Mouse (Mus musculus) liver, embryonic 14.5 days (tissue): ENCODE measurements at regions not wholly inside any gene's neighbourhood (a gene's known extent, or its start where the extent isn't known, plus 50 kb on each side); places are given as distances from the start of the nearest gene placed in this dataset.

Experiments
- ATAC-seq: fragments of 200-750 bp; cut with Nextera tagmentation; 2 replicates; pipeline ENCODE4 v1.8.0; 2017; ENCODE audit warnings: moderate number of reproducible peaks, mild to moderate bottlenecking, moderate library complexity; ENCODE audit not compliant: insufficient read depth
- DNase-seq, 3 experiments: peaks; one replicate each; pipeline ENCODE4 v3.0.0-alpha.2; 2012 to 2013; ENCODE audit warnings: low read depth in 3 of 3, low spot score in 3 of 3
- H3K27ac ChIP-seq: fragments of 300-500 bp; sonication (generic); 2 replicates; pipeline ENCODE4 v1.5.1; 2014; ENCODE audit warnings: moderate library complexity, mild to moderate bottlenecking, control low read depth, inconsistent platforms
- H3K27me3 ChIP-seq: fragments of 300-500 bp; sonication (generic); 2 replicates; pipeline ENCODE4 v1.6.1; 2014; ENCODE audit warnings: mild to moderate bottlenecking, low read length, moderate library complexity; ENCODE audit not compliant: control insufficient read depth, insufficient read depth
- H3K36me3 ChIP-seq: fragments of 300-500 bp; sonication (generic); replicated peaks from 2 replicates; pipeline ENCODE4 v1.6.1; 2014; ENCODE audit warnings: low read depth; ENCODE audit not compliant: control insufficient read depth, insufficient read depth
- H3K4me1 ChIP-seq, 2 experiments: fragments of 200-500 bp in 1 of 2; fragments of 300-500 bp in 1 of 2; sonication (generic) in 1 of 2; replicated peaks; 2 replicates each; pipeline ENCODE4 v1.6.1; 2012 to 2014; ENCODE audit warnings: antibody characterized with exemption in 1 of 2, inconsistent platforms in 1 of 2, low read length in 1 of 2; ENCODE audit not compliant: control insufficient read depth in 2 of 2, insufficient read depth in 2 of 2
- H3K4me2 ChIP-seq: fragments of 300-500 bp; sonication (generic); 2 replicates; pipeline ENCODE4 v1.6.1; 2014; ENCODE audit warnings: low read depth, mild to moderate bottlenecking, control low read depth, moderate library complexity
- H3K4me3 ChIP-seq, 2 experiments: fragments of 200-500 bp in 1 of 2; fragments of 300-500 bp in 1 of 2; sonication (generic) in 1 of 2; 2 replicates each; pipeline ENCODE4 v1.5.1; 2012 to 2014; ENCODE audit warnings: low read depth in 2 of 2, low read length in 2 of 2, mild to moderate bottlenecking in 2 of 2, control low read depth in 1 of 2, inconsistent platforms in 1 of 2, moderate library complexity in 1 of 2; ENCODE audit not compliant: insufficient read depth in 1 of 2
- H3K9ac ChIP-seq: fragments of 300-500 bp; sonication (generic); replicated peaks from 2 replicates; pipeline ENCODE4 v1.6.1; 2014; ENCODE audit warnings: mild to moderate bottlenecking, control low read depth, moderate library complexity
- H3K9me3 ChIP-seq: fragments of 300-500 bp; sonication (generic); 2 replicates; pipeline ENCODE4 v1.6.1; 2016; ENCODE audit warnings: low read length, mixed read lengths; ENCODE audit not compliant: control insufficient read depth
- CTCF ChIP-seq: IDR thresholded peaks from 2 replicates; pipeline ENCODE4 v1.5.1; 2016; ENCODE audit warnings: antibody characterized with exemption, low read depth, control low read depth
- EP300 ChIP-seq: IDR thresholded peaks from 2 replicates; pipeline ENCODE4 v1.6.1; 2016; ENCODE audit warnings: antibody characterized with exemption, low read depth
- WGBS: fragments of 180-500 bp; shearing (Covaris S2); extraction: QIAGEN DNeasy Blood & Tissue Kit; methylation state at CpG from one replicate; pipeline ENCODE4 v1.1.7; 2014; ENCODE audit not compliant: insufficient replicate concordance; 5-methylcytosine and 5-hydroxymethylcytosine counted together

DNA sequence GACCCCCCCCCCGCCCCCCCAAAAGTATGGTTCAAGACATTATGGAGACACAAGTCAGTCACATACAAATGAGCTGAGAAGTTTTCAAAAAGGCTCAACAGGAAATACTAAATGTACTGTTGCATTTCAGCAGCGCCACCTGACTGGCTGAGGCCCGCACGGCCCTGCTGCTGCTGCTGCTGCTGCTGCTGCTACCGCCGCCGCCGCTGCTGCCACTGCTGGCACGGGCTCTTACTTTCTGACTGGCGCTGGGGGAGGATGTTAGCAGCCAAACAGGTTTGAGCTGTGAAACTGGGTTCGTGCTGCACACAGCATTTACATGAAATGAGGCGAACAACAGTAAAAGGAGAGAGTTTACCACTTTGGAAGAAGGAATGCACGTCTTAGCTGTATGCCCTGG lies 167.3 kb upstream of the Lrig3 start:
- WGBS = 24% methylated on average over 13 of the region's 13 CpGs
- Histone ChIP-seq H3K4me3 (no peak overlapping the region), H3K9me3 (no peaks in the 10 kb centered on the region), H3K4me2 (no peak overlapping the region), H3K27me3 (no peaks in the 10 kb centered on the region), H3K9ac (no peak overlapping the region), H3K4me1 (0 out of 4 replicates have a peak, but pooled peaks cover 0 to 1% of the 10 kb centered on the region in 2 experiments), H3K36me3 (no peaks in the 10 kb centered on the region), H3K27ac (no peak overlapping the region)
- DNase-seq (no peak), ATAC-seq (no peak)
- TF ChIP-seq EP300 = no peak
- no peak for TF ChIP-seq CTCF

GRCm38 (mm10) chr10:125800572-125801114 lies 165.3 kb upstream of the Lrig3 start:
- ATAC-seq (no peak), DNase-seq (no peak)
- Histone ChIP-seq H3K4me3 (no peak overlapping the region), H3K27ac (no peak overlapping the region), H3K27me3 (no peaks in the 10 kb centered on the region), H3K36me3 (no peaks in the 10 kb centered on the region), H3K9ac (no peak overlapping the region), H3K9me3 (no peaks in the 10 kb centered on the region), H3K4me1 (no peaks in the 10 kb centered on the region), H3K4me2 (no peak overlapping the region)
- no peak for TF ChIP-seq CTCF
- TF ChIP-seq EP300 = no peak
- WGBS = 55% methylated on average over 2 of the region's 2 CpGs

DNA sequence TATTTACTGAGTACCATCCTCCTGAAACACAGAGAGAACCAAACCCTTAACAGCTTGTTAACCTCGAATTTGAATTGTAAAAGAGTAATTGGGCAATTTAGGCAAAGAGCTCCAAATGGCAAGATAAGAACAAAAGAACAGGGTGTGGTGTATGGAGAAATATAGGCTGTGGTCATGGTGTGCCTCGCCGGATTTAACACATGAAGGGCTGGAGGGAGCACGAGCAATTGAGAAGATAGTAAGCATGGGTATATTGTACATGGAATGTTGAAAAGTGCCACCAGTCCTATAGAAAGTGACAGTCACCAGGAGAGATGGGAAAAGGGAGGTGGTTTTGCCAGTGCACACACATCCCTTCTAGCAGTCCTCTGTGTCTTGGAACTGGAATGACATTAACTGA lies 164.5 kb upstream of the Lrig3 start:
- Histone ChIP-seq H3K27ac (no peak overlapping the region), H3K9ac (no peak overlapping the region), H3K4me1 (no peaks in the 10 kb centered on the region), H3K36me3 (no peaks in the 10 kb centered on the region), H3K4me2 (no peak overlapping the region), H3K27me3 (no peaks in the 10 kb centered on the region), H3K9me3 (no peaks in the 10 kb centered on the region), H3K4me3 (no peak overlapping the region)
- TF ChIP-seq CTCF = no peak
- TF ChIP-seq EP300 = no peak
- ATAC-seq (no peak), DNase-seq (no peak)
- WGBS = 31% methylated on average over 4 of the region's 4 CpGs

- ATAC-seq = no peak
- Histone ChIP-seq H3K4me1 (no peaks in the 10 kb centered on the region), H3K36me3 (no peaks in the 10 kb centered on the region), H3K27ac (no peak overlapping the region), H3K9me3 (no peaks in the 10 kb centered on the region), H3K4me2 (no peak overlapping the region), H3K27me3 (no peaks in the 10 kb centered on the region), H3K4me3 (no peak overlapping the region), H3K9ac (no peak overlapping the region)
- DNase-seq = no peak
- TF ChIP-seq CTCF (no peak), EP300 (no peak)
- 66% methylated on average over 7 of the region's 7 CpGs for whole genome bisulfite sequencing
Observed at GRCm38 (mm10) chr10:125802923-125803583, 162.9 kb upstream of the Lrig3 start.

GRCm38 (mm10) chr10:125809763-125810361 lies 156.1 kb upstream of the Lrig3 start:
- Histone ChIP-seq H3K27me3 (no peaks in the 10 kb centered on the region), H3K36me3 (no peaks in the 10 kb centered on the region), H3K9me3 (no peaks in the 10 kb centered on the region), H3K4me1 (no peaks in the 10 kb centered on the region), H3K9ac (no peak overlapping the region), H3K4me2 (no peak overlapping the region), H3K27ac (no peak overlapping the region), H3K4me3 (no peak overlapping the region)
- WGBS = 79% methylated on average over 8 of the region's 8 CpGs
- ATAC-seq (no peak), DNase-seq (no peak)
- TF ChIP-seq CTCF (no peak), EP300 (no peak)
